Mouse (Mus musculus) ES-E14 (cell line): ENCODE data around the gene Lysmd4.

ENCODE experiments used
- HCFC1 ChIP-seq: IDR thresholded peaks from 2 replicates; pipeline ENCODE4 v1.6.1; 2012; ENCODE audit warnings: low read length, inconsistent platforms, borderline replicate concordance; ENCODE audit not compliant: insufficient read depth
- MAFK ChIP-seq: IDR thresholded peaks from 2 replicates; pipeline ENCODE4 v1.6.1; 2014; ENCODE audit warnings: mild to moderate bottlenecking, low read depth, low read length, inconsistent platforms; ENCODE audit not compliant: insufficient read depth
- ZC3H11A ChIP-seq: IDR thresholded peaks from 2 replicates; pipeline ENCODE4 v1.6.1; 2012; ENCODE audit warnings: low read depth, mild to moderate bottlenecking, inconsistent platforms, low read length, borderline replicate concordance
- ZNF384 ChIP-seq: IDR thresholded peaks from 2 replicates; pipeline ENCODE4 v1.6.1; 2012; ENCODE audit warnings: low read depth, low read length, inconsistent platforms

DNA sequence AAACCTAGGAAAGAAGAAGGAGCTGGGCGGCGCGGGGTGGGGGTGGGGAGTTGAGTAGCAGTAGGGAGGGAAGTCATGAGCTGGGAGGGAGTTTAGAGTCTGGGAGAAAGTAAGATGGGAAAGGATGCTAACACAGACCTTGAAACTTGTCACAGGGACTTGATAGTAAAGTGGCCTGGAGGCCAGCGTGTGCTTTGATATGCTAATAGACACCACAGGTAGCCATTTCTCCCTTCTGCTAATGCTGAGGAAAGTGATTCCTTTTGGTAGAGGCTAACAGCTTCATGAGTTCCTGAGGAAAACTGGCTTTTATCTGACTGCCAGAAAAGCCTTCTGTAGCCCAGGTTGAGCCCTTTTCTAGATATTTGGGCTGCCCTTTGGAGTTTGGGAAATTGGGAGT lies 38.6 kb upstream of the Lysmd4 start:
- TF ChIP-seq ZC3H11A (no peak), HCFC1 (no peak), MAFK (no peak), ZNF384 (no peak)
